Mouse (Mus musculus) CD4-positive naive resting alpha-beta T cell, adult 57 days (primary cell): ENCODE measurements around the gene Gm28897. TPM values are rescaled to one million over a fixed set of nuclear protein-coding genes. Genes with fewer than 3 reads are reported as not detected.

Experiments used
- total RNA-seq: library from RNA; stranded (reverse); gene quantifications from one replicate; pipeline ENCODE4 v1.2.4, GENCODE M21; 2023

Gm28897 gene
- not detected for total RNA-seq

GRCm38 (mm10) chrY:80926695-80927094, at the start of gene Gm28897:
Gm28897 (plus strand) TSS chrY:80926995.

